In the genomic region with DNA sequence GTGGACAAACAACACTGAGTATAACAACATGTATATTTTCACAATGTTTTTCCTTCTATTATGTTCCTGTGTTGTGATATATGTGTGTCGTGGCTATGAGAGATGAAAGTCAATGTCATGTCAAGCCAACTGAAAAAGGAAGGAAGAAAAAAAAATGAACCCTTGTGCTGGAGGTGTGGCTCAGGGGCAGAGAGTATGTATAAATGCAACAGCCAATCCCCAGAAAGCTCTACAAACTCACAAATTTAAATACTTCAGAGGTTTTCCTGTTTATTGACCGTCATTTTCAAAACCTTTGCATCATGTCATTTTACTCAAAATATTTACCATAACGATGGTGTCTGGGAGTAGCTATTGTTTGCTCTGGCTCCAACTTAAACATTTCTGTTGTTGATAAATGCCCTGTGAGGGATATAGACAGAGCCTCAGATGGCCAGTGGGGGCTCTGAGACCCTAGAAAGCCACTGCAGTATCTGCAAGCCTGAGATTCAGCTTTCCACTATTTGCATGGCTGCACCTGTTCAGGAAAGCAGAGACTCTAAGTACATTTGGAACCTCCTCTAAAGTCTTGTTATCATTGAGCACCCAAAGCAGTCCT, we compare ENCODE assay signal across 23 mouse cellular contexts. TPM values are rescaled to one million over a fixed set of nuclear protein-coding genes. Genes with fewer than 3 reads are reported as not detected.
DNase-seq lines count a peak whose midpoint lies in the region; ATAC-seq and TF ChIP-seq lines count a peak whose summit lies in the region.
"Had no signal": no experiment of that assay in that cellular context is flagged by ENCODE, and none has a peak within 500 bp of the region (broad histone marks: within the 10 kb centered on the region; RNA-seq: fewer than 3 reads in every experiment).

No protein-coding gene starts in this region.

- no peaks in the 10 kb centered on the region for H3K9me3 ChIP-seq in lung, embryonic 14.5 days (ENCODE audit: low read depth, low read length)
- no peaks in the 10 kb centered on the region for H3K9me3 ChIP-seq in lung, postnatal 0 days (ENCODE audit: low read length)
- H3K9me3 ChIP-seq in lung, embryonic 15.5 days, result no peaks in the 10 kb centered on the region
- no peaks in the 10 kb centered on the region for H3K9me3 ChIP-seq in lung, embryonic 16.5 days (ENCODE audit: control insufficient read depth, low read length)

- no peak for TF ChIP-seq EP300 in lung, postnatal 0 days (IDR thresholded peaks at IDR 0.05)

- H3K27ac ChIP-seq in lung, embryonic 14.5 days (ENCODE audit: low read depth), result no peak overlapping the region
- H3K27ac ChIP-seq in lung, postnatal 0 days (ENCODE audit: low read length), result no peak overlapping the region
- no peak overlapping the region for H3K27ac ChIP-seq in lung, embryonic 15.5 days
- H3K27ac ChIP-seq in lung, embryonic 16.5 days (ENCODE audit: low read length), result no peak overlapping the region

- TF ChIP-seq CTCF in lung, embryonic 14.5 days (IDR thresholded peaks at IDR 0.05; ENCODE audit: low read depth), result no peak
- no peak for TF ChIP-seq CTCF in lung, postnatal 0 days (IDR thresholded peaks at IDR 0.05)

- WGBS in lung, embryonic 14.5 days, result 43% methylated on average over 3 of the region's 3 CpGs
- 42% methylated on average over 3 of the region's 3 CpGs for WGBS in lung, postnatal 0 days
- WGBS in lung, embryonic 15.5 days, result 36% methylated on average over 3 of the region's 3 CpGs
- WGBS in lung, embryonic 16.5 days, result 35% methylated on average over 3 of the region's 3 CpGs

- H3K4me1 ChIP-seq in lung, embryonic 14.5 days (ENCODE audit: insufficient read depth), result no peaks in the 10 kb centered on the region
- H3K4me1 ChIP-seq in lung, postnatal 0 days (ENCODE audit: insufficient read depth, low read depth, low read length), result no peaks in the 10 kb centered on the region
- H3K4me1 ChIP-seq in lung, embryonic 15.5 days, result no peaks in the 10 kb centered on the region
- no peaks in the 10 kb centered on the region; the same call in 1 of the 2 replicates for H3K4me1 ChIP-seq in lung, embryonic 16.5 days (replicated peaks; ENCODE audit: control insufficient read depth, insufficient read depth, low read length)

- H3K4me3 ChIP-seq in lung, embryonic 14.5 days (ENCODE audit: low read depth, low read length), result no peak overlapping the region
- H3K4me3 ChIP-seq in lung, postnatal 0 days (ENCODE audit: low read depth, low read length), result no peak overlapping the region
- no peak overlapping the region for H3K4me3 ChIP-seq in lung, embryonic 15.5 days
- no peak overlapping the region for H3K4me3 ChIP-seq in lung, embryonic 16.5 days (ENCODE audit: low read length)

- H3K9ac ChIP-seq in lung, embryonic 14.5 days, result no peak overlapping the region
- H3K9ac ChIP-seq in lung, postnatal 0 days (replicated peaks; ENCODE audit: low read depth), result no peak overlapping the region
- no peak overlapping the region for H3K9ac ChIP-seq in lung, embryonic 15.5 days
- H3K9ac ChIP-seq in lung, embryonic 16.5 days (ENCODE audit: low read length), result no peak overlapping the region

- no peaks in the 10 kb centered on the region for H3K36me3 ChIP-seq in lung, embryonic 14.5 days (ENCODE audit: insufficient read depth)
- no peaks in the 10 kb centered on the region for H3K36me3 ChIP-seq in lung, postnatal 0 days (ENCODE audit: insufficient read depth, low read length)
- H3K36me3 ChIP-seq in lung, embryonic 15.5 days, result no peaks in the 10 kb centered on the region
- no peaks in the 10 kb centered on the region for H3K36me3 ChIP-seq in lung, embryonic 16.5 days (ENCODE audit: control insufficient read depth, insufficient read depth, low read length)
- H3K36me3 ChIP-seq: G1E had no signal

- H3K27me3 ChIP-seq in lung, embryonic 14.5 days (ENCODE audit: insufficient read depth, low read length), result no peaks in the 10 kb centered on the region
- H3K27me3 ChIP-seq in lung, postnatal 0 days (replicated peaks; ENCODE audit: insufficient read depth, low read length), result no peaks in the 10 kb centered on the region
- H3K27me3 ChIP-seq in lung, embryonic 15.5 days, result no peaks in the 10 kb centered on the region
- H3K27me3 ChIP-seq in lung, embryonic 16.5 days (ENCODE audit: control insufficient read depth, insufficient read depth, low read depth, low read length), result no peaks in the 10 kb centered on the region
- H3K27me3 ChIP-seq: CH12.LX, Patski had no signal

- ATAC-seq in lung, embryonic 14.5 days (ENCODE audit: insufficient read depth), result peak; percentile 88
- ATAC-seq in lung, postnatal 0 days, result no peak
- ATAC-seq in lung, embryonic 15.5 days (ENCODE audit: borderline replicate concordance, extremely low read depth, low FRiP score, low TSS enrichment), result peak; percentile 71; the same call in 1 of the 2 replicates
- peak; percentile 54; the same call in 1 of the 2 replicates for ATAC-seq in lung, embryonic 16.5 days (ENCODE audit: low read depth)
- ATAC-seq: activated CD4-positive, CD25-positive, alpha-beta regulatory T cell, adult 4 months; CD4-positive, CD25-positive, alpha-beta regulatory T cell, adult 4 months; Patski had no signal

- H3K4me2 ChIP-seq in lung, embryonic 14.5 days, result no peak overlapping the region
- H3K4me2 ChIP-seq in lung, postnatal 0 days (replicated peaks; ENCODE audit: low read depth, low read length), result no peak overlapping the region
- H3K4me2 ChIP-seq in lung, embryonic 15.5 days, result no peak overlapping the region
- H3K4me2 ChIP-seq in lung, embryonic 16.5 days (ENCODE audit: low read depth, low read length), result no peak overlapping the region

- peak; percentile 49 for DNase-seq in lung, embryonic 14.5 days
- no peak for DNase-seq in lung, postnatal 0 days (ENCODE audit: low spot score)
- no peak for DNase-seq in lung, adult 18-20 months
- no peak for DNase-seq in lung, postnatal 14 days
- DNase-seq: adrenal gland, adult 2 months; adrenal gland, adult 8-10 months; adrenal gland, postnatal 10 days; adrenal gland, postnatal 14 days; adrenal gland, postnatal 25 days; adrenal gland, postnatal 36 days; B cell, adult 2 months; cerebellum, adult 11 months; cerebellum, adult 11-12 months; cerebellum, adult 18-20 months had no signal

RNA-seq across cellular contexts. Expression of a gene that starts 4.6 kb away (rescaled TPM):
- 1.2 TPM in 2 replicates for polyA plus RNA-seq in lung, embryonic 14.5 days (2014; fragmentation: Nextera tagmentation; extraction: Ambion mirVana)
- polyA plus RNA-seq in lung, postnatal 0 days (2015; fragmentation: Nextera tagmentation; extraction: Ambion mirVana), result 0.58 and 1.2 TPM in 2 replicates
- 0.83 and 1.4 TPM in 2 replicates for polyA plus RNA-seq in lung, embryonic 15.5 days (2015; fragmentation: Nextera tagmentation; extraction: Ambion mirVana)
- 0.79 and 0.87 TPM in 2 replicates for polyA plus RNA-seq in lung, embryonic 16.5 days (2015; fragmentation: Nextera tagmentation; extraction: Ambion mirVana)
- polyA plus RNA-seq: C2C12, G1E, Patski had no signal

RNA-seq across cellular contexts. Expression of a gene that starts 8.1 kb away (rescaled TPM):
- 0.14 and 0.15 TPM in 2 replicates for polyA plus RNA-seq in lung, embryonic 14.5 days (2014; fragmentation: Nextera tagmentation; extraction: Ambion mirVana)
- polyA plus RNA-seq in lung, postnatal 0 days (2015; fragmentation: Nextera tagmentation; extraction: Ambion mirVana), result 0.11 and 0.14 TPM in 2 replicates
- polyA plus RNA-seq in lung, embryonic 15.5 days (2015; fragmentation: Nextera tagmentation; extraction: Ambion mirVana), result 0.24 and 0.32 TPM in 2 replicates
- 0.23 and 0.36 TPM in 2 replicates for polyA plus RNA-seq in lung, embryonic 16.5 days (2015; fragmentation: Nextera tagmentation; extraction: Ambion mirVana)
- polyA plus RNA-seq: adrenal gland, adult 2 months; brain, embryonic 14.5 days; C2C12; G1E; Patski had no signal

RNA-seq across cellular contexts. Expression of a gene that starts 38.7 kb away (rescaled TPM):
- polyA plus RNA-seq in lung, embryonic 14.5 days (2014; fragmentation: Nextera tagmentation; extraction: Ambion mirVana), result not detected in 2 replicates
- not detected in 2 replicates for polyA plus RNA-seq in lung, postnatal 0 days (2015; fragmentation: Nextera tagmentation; extraction: Ambion mirVana)
- polyA plus RNA-seq in lung, embryonic 15.5 days (2015; fragmentation: Nextera tagmentation; extraction: Ambion mirVana), result 0.16 TPM in 1 of 2 replicates, not detected in the other
- polyA plus RNA-seq in lung, embryonic 16.5 days (2015; fragmentation: Nextera tagmentation; extraction: Ambion mirVana), result not detected in 2 replicates
- polyA plus RNA-seq: adrenal gland, adult 2 months; brain, embryonic 14.5 days; C2C12; G1E had no signal
